Mouse (Mus musculus): Measurements from ENCODE around the gene Crnkl1. TPM values are rescaled to one million over a fixed set of nuclear protein-coding genes. Genes with fewer than 3 reads are reported as not detected.

Crnkl1 gene
- total RNA-seq (2015) (29.3 and 31.5 TPM in 2 replicates), total RNA-seq (2017) (60.6 and 67.4 TPM in 2 replicates)

GRCm38 (mm10) chr2:145934339-145935231 lies at the start of gene Crnkl1, which contains the start of gene Cfap61:
Crnkl1 (minus strand) TSS chr2:145935014.
Cfap61 (plus strand) TSS chr2:145934784.
- peak; percentile 99 for ATAC-seq (replicated peaks; ENCODE audit: poor library complexity)

GRCm38 (mm10) chr2:145982317-145983045 lies 47.7 kb upstream of the Crnkl1 start:
- no peak for ATAC-seq (replicated peaks; ENCODE audit: poor library complexity)

- no peak for ATAC-seq (replicated peaks; ENCODE audit: poor library complexity)
Measured at GRCm38 (mm10) chr2:145981699-145982112, 46.9 kb upstream of the Crnkl1 start.

DNA sequence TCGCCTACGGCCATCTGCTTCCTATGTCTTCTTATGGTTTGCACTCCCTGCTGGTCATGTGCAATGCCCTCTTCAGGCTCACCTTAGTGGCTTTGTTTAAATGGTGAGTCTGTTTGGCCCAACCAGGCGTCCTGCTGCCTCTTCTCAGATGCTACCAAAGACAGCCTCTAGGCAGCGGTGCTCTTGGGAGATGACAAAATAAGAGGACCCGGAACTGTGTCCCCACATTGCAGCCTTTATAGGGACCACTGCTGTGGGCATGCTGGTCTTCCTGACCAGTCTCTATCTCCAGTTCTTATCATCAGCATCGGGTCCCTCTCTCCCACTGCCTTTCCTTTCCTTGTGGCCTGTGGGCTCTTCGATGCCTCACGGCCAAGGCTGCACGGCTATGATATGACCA lies 46.1 kb upstream of the Crnkl1 start:
- ATAC-seq (replicated peaks; ENCODE audit: poor library complexity) = no peak

DNA sequence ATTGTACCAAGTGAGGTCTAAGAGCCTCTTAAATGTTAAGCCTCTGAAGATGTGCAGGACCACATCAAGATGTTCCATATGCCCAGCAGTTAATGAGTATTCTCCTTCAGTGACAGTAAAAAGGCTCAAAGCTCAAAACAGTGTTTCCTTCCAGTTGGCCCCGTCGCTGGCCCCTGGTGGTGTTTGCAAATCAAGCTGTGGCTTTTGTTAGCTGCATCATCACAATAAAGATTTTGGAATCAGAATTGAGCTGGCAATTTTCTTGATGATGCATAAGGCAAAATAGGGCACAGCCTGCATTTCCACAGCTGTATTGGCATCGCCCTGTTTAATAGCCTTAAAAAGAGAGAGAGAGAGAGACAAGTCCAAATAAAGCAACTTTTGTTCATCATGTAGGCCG lies 44.8 kb upstream of the Crnkl1 start:
- ATAC-seq (replicated peaks; ENCODE audit: poor library complexity) = no peak

DNA sequence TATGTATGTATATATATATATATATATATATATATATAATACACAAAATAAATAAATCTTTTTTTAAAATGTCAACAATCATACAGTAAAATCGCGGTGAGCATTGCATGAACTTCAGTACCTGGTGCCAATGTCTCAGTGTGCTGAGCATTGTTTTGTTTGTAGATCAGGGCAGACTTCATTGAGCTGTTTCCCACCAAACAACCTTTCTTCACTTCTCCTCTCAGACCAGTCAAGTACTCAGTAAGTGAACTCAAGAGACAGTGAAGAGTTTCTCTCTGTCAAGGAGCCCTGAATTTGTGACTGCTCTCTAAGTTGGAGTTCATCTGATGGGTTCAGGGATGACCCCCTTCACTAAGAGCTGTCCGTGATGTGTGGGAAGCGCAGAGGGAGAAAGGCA lies 37.8 kb upstream of the Crnkl1 start:
- ATAC-seq (replicated peaks; ENCODE audit: poor library complexity) = no peak

- ATAC-seq (replicated peaks; ENCODE audit: poor library complexity) = no peak
Measured at GRCm38 (mm10) chr2:145971237-145972010, 36.6 kb upstream of the Crnkl1 start.

- ATAC-seq (replicated peaks; ENCODE audit: poor library complexity) = no peak
Measured at GRCm38 (mm10) chr2:145970751-145971150, 35.9 kb upstream of the Crnkl1 start.

- no peak for ATAC-seq (replicated peaks; ENCODE audit: poor library complexity)
Measured at GRCm38 (mm10) chr2:145961861-145962260, 27.0 kb upstream of the Crnkl1 start.

DNA sequence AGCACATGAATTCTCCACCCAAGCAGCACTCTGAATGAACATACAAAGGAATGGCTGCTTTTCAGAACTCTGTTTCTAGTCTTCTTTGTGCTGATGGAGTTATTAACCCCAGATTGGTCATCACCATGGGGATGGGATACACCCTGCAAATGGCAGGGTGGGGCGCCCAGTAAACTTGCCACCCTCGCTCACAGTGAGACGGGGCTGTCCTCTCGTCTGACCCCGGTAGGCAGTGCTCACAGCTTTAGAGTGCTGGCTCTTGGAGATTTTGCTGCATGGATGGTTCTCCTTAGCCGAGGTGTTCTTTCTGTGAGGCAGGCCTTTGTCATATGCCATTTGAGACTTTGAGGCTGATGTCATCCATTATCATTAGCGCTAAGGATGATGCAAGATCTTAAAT lies 23.7 kb upstream of the Crnkl1 start:
- no peak for ATAC-seq (replicated peaks; ENCODE audit: poor library complexity)

DNA sequence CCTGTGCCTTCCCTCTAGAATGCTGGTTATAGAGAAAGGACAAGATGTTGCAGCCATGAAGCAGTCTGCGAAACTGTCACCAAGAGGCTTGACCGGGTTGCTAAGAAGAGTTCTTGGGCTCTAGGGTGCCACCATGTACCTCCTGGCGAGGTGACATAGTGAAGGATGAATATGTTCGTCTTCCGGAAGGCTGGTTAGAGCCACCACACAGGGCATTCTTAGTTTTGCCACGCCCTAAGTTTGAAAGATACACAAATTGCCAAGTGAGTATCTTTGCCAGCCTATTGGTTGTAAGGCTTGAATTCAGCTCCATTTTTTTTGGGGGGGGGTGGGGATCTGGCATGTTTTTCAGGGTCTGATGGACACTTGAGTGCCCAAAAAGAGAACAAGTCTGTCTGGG lies 23.3 kb upstream of the Crnkl1 start:
- no peak for ATAC-seq (replicated peaks; ENCODE audit: poor library complexity)

DNA sequence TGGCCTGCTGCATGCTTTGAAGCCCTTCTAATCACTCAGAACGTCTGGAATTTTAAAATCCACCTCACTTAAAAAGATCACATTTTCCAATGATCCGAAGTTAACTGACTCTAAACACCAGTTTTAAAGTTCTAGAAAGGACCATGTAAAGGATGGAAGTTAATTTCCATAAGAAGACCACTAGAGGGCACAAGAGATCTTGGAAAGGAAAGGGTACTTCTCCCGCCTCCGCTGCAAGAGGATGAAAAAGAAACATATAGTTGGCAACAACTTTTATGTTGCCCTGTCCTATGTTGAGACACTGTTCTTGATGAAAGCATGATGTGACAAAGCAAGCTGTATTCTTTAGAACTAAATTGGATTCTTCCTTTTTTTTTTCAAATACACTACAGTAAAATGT lies 22.6 kb upstream of the Crnkl1 start:
- ATAC-seq (replicated peaks; ENCODE audit: poor library complexity) = peak; percentile 73

DNA sequence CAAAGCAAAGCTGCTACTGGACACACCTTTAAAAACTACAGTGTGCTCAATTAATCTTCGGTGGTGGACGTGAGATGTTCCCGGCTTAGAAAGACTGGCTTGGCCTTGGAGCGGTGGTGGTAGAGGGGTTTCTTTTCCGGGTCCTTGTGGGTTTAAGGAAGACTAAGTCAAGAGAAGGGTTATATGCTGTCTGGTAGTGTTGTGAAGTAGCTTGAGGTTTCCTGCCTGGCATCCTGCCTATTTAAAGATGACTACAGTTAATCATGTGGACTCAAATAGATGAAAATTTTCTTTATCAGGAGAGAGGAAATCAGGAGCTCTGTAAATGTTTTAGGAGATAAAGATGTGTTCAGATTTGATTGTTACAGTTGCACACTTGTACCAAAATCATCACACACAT lies 21.5 kb upstream of the Crnkl1 start:
- ATAC-seq (replicated peaks; ENCODE audit: poor library complexity) = peak; percentile 32

- no peak for ATAC-seq (replicated peaks; ENCODE audit: poor library complexity)
Measured at GRCm38 (mm10) chr2:145955844-145956243, 21.0 kb upstream of the Crnkl1 start.

- peak; percentile 64 for ATAC-seq (replicated peaks; ENCODE audit: poor library complexity)
Measured at GRCm38 (mm10) chr2:145952726-145953125, 17.9 kb upstream of the Crnkl1 start.

- no peak for ATAC-seq (replicated peaks; ENCODE audit: poor library complexity)
Measured at GRCm38 (mm10) chr2:145950239-145950638, 15.4 kb upstream of the Crnkl1 start.

DNA sequence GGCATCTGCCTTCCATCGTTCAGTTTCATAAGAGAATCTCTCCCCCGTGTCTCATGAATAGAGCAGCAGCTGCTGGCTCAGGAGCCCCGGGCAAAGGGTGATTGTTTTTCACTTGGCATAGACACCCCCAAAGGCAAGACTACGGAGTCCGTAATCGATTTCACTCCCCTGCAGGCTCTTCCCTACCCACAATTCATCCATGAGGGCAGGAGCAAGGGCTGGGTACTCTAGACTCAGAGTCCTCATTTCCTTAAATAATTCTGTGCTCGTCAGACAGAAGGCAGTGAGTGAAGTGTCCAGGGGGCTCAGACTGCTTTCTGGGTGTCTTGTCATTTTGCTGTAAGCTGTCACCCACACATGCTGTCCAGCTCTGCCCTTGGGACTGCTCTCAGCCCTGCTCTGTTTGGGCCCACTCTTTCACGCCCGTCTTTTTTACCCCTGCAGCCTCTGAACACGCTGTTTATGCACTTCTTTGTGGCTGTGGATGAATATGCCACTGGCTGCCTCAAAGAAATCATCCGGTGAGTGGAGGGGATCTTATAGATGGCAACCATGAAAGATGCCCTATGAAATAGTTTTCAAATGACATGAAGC lies 14.8 kb upstream of the Crnkl1 start:
- ATAC-seq (replicated peaks; ENCODE audit: poor library complexity) = no peak

DNA sequence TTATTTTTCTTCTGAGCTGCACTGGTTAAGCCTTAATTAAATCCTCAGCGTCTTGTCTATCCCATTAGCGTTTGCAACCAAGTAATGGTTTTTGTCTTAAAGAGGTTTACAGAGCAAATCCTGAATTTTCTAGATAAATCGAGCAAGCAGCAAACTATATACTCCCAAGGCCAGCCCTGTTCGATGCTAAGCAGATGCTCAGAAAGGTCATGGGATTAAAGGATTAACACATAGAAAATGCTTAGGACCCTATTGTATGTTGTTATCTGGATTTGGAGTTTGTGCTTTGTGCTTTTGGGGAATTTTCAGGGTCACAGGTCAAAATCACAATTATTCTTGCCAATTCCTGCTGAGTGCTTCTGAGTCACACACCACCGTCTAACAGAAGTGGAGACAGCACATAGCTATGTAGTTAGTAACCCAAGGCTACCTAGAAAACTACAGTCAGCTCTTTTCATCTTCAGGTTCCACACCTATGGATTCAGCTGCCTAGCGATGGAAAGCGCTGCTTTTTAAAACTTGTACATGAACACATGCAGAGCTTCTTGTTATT lies 13.7 kb upstream of the Crnkl1 start:
- no peak for ATAC-seq (replicated peaks; ENCODE audit: poor library complexity)

DNA sequence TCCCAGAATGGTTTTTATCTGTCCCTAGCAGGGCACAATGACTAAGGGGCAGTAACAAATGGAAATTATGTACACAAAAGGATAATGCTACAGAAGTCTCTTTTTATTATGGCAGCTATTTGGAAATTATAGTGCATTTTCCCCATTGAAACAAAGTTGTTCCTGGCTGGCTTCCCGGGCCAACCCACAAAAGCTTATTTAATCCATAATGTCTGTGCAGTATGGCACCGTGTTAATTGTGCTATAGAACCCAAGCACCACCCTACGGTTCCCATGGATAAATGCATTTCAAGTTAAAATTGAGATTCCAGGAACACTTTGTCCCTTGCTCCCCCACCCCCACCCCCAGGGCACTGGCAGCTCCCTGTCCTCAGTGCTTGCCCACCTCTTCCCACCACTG lies 9.5 kb upstream of the Crnkl1 start:
- ATAC-seq (replicated peaks; ENCODE audit: poor library complexity) = no peak

- ATAC-seq (replicated peaks; ENCODE audit: poor library complexity) = no peak
Measured at GRCm38 (mm10) chr2:145941403-145941802, 6.6 kb upstream of the Crnkl1 start.

DNA sequence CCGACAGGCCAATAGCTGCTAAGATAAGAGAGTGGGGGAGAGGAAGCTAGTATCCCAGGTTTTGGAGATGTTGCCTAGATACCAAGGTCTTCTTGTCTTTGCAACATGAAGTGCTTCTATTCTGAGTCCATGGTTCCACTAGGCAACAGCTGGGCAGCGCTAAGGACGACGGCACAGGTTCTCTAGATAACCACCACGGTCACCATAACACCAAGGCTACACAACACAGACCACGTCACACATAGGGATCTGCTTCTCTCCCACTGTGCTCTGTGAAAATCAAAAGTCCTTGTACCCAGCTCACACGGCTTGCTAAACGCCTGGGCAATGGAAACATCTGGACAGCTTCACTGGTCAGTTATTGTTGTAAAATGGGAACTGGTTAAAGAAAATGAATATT lies 2.2 kb upstream of the Crnkl1 start:
- ATAC-seq (replicated peaks; ENCODE audit: poor library complexity) = no peak
